Mouse (Mus musculus): ENCODE measurements around the gene Rfc1. TPM values are rescaled to one million over a fixed set of nuclear protein-coding genes. Genes with fewer than 3 reads are reported as not detected.
"Not testable (repeated sequence)": the region's sequence is repeated elsewhere in the genome, so short reads cannot be mapped to it uniquely, and the experiment has no call there.

Rfc1 gene
- polyA plus RNA-seq, 1 experiment = 160 TPM

DNA sequence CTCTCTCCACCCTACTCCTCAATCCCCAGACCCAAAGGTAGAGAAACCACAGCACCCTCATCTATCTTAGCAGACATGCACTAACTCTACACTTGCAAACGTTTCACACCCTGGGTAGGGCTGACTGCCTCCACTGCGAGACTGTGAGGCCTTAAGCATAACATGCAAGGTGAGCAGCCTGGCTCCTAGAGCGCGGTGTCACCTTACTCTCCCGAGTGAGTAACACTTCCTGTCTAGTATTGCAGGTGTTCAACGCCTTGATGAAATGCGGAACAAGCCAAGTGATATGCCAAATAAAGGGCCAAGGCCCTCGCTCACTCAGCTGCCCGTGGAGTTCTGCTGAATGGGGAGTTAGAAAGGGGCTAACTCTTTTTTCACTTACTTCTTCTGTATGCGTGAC is 13.3 kb downstream of the Rfc1 start:
- no peak for TF ChIP-seq POLR2A (IDR thresholded peaks at IDR 0.05; ENCODE audit: insufficient read depth, low read length)
- Histone ChIP-seq H3K4me3 (ENCODE audit: low read depth, low read length) (no peak overlapping the region), H3K36me3 (ENCODE audit: control insufficient read depth, insufficient read depth, low read length, poor library complexity, severe bottlenecking) (peaks cover 12% of the 10 kb centered on the region), H3K9me3 (replicated peaks; ENCODE audit: control insufficient read depth, insufficient read depth, low read length, poor library complexity, severe bottlenecking) (no peaks in the 10 kb centered on the region), H3K4me1 (ENCODE audit: control insufficient read depth, insufficient read depth, low read length) (peaks cover under 1% of the 10 kb centered on the region), H3K27ac (ENCODE audit: insufficient read depth, low read length) (0 out of 2 replicates have a peak overlapping the region, but pooled peaks have one; percentile 29), H3K27me3 (ENCODE audit: control insufficient read depth, insufficient read depth, low read length, poor library complexity, severe bottlenecking) (no peaks in the 10 kb centered on the region), H3K9ac (ENCODE audit: low read depth, poor library complexity, severe bottlenecking) (no peak overlapping the region)

DNA sequence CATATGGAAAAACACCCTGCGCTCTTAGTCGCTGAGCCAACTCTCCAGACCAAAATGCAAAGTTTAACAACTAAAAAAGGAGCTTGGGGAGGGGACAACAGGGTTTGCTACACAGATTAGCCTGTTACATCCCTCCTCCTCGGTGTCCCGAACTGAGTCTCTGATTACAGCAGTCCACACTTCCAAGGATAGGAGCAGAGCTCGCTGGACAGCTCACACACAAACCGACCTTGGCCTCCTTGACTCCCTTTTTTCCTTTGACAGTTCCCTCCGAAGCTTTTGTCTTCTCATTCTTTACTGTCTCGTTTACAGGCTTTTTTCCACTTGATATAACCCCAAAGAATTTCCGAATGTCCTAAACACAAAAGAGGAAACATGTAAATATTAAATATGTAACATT is 16.3 kb downstream of the Rfc1 start:
- Histone ChIP-seq H3K36me3 (ENCODE audit: control insufficient read depth, insufficient read depth, low read length, poor library complexity, severe bottlenecking) (peaks cover 31% of the 10 kb centered on the region), H3K27ac (ENCODE audit: insufficient read depth, low read length) (no peak overlapping the region), H3K9ac (ENCODE audit: low read depth, poor library complexity, severe bottlenecking) (no peak overlapping the region), H3K4me3 (ENCODE audit: low read depth, low read length) (no peak overlapping the region), H3K9me3 (replicated peaks; ENCODE audit: control insufficient read depth, insufficient read depth, low read length, poor library complexity, severe bottlenecking) (no peaks in the 10 kb centered on the region), H3K4me1 (ENCODE audit: control insufficient read depth, insufficient read depth, low read length) (no peaks in the 10 kb centered on the region), H3K27me3 (ENCODE audit: control insufficient read depth, insufficient read depth, low read length, poor library complexity, severe bottlenecking) (no peaks in the 10 kb centered on the region)
- TF ChIP-seq POLR2A (IDR thresholded peaks at IDR 0.05; ENCODE audit: insufficient read depth, low read length) = no peak
- no peak for TF ChIP-seq EP300 (IDR thresholded peaks at IDR 0.05; ENCODE audit: insufficient read depth, low read depth, low read length)
- no peak for TF ChIP-seq CTCF (IDR thresholded peaks at IDR 0.05; ENCODE audit: low read depth, low read length)

DNA sequence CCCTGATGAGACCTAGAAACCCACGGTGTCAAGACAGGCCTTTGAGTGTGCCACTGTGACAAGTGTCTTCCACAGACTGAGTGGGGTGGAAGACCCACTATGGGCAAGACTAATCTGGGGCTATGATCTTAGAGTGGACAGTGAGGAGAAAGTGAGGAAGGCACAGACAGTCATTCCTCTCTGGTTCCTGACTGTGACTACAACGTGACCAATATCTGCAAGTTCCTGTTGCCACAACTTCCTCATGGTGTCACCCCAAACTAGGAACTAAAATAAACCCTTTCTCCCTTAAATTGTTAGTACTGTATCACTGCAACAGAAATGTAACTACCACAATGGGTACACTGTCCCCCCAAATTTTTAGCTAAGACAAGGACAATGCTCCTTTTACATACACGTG is 26.6 kb downstream of the Rfc1 start:
- Histone ChIP-seq H3K36me3 (ENCODE audit: control insufficient read depth, insufficient read depth, low read length, poor library complexity, severe bottlenecking) (peaks cover 34% of the 10 kb centered on the region), H3K9ac (ENCODE audit: low read depth, poor library complexity, severe bottlenecking) (no peak overlapping the region), H3K9me3 (replicated peaks; ENCODE audit: control insufficient read depth, insufficient read depth, low read length, poor library complexity, severe bottlenecking) (no peaks in the 10 kb centered on the region), H3K27ac (ENCODE audit: insufficient read depth, low read length) (no peak overlapping the region), H3K27me3 (ENCODE audit: control insufficient read depth, insufficient read depth, low read length, poor library complexity, severe bottlenecking) (no peaks in the 10 kb centered on the region), H3K4me3 (ENCODE audit: low read depth, low read length) (no peak overlapping the region), H3K4me1 (ENCODE audit: control insufficient read depth, insufficient read depth, low read length) (no peaks in the 10 kb centered on the region)
- TF ChIP-seq POLR2A (IDR thresholded peaks at IDR 0.05; ENCODE audit: insufficient read depth, low read length) (no peak), EP300 (IDR thresholded peaks at IDR 0.05; ENCODE audit: insufficient read depth, low read depth, low read length) (no peak), CTCF (IDR thresholded peaks at IDR 0.05; ENCODE audit: low read depth, low read length) (no peak)

- TF ChIP-seq EP300 (IDR thresholded peaks at IDR 0.05; ENCODE audit: insufficient read depth, low read depth, low read length) (no peak), CTCF (IDR thresholded peaks at IDR 0.05; ENCODE audit: low read depth, low read length) (no peak), POLR2A (IDR thresholded peaks at IDR 0.05; ENCODE audit: insufficient read depth, low read length) (no peak)
- Histone ChIP-seq H3K9ac (ENCODE audit: low read depth, poor library complexity, severe bottlenecking) (no peak overlapping the region), H3K27me3 (ENCODE audit: control insufficient read depth, insufficient read depth, low read length, poor library complexity, severe bottlenecking) (no peaks in the 10 kb centered on the region), H3K36me3 (ENCODE audit: control insufficient read depth, insufficient read depth, low read length, poor library complexity, severe bottlenecking) (peaks cover 34% of the 10 kb centered on the region), H3K9me3 (replicated peaks; ENCODE audit: control insufficient read depth, insufficient read depth, low read length, poor library complexity, severe bottlenecking) (no peaks in the 10 kb centered on the region), H3K4me1 (ENCODE audit: control insufficient read depth, insufficient read depth, low read length) (no peaks in the 10 kb centered on the region), H3K27ac (ENCODE audit: insufficient read depth, low read length) (no peak overlapping the region), H3K4me3 (ENCODE audit: low read depth, low read length) (no peak overlapping the region)
Observed at GRCm38 (mm10) chr5:65308208-65308607, 27.3 kb downstream of the Rfc1 start.

DNA sequence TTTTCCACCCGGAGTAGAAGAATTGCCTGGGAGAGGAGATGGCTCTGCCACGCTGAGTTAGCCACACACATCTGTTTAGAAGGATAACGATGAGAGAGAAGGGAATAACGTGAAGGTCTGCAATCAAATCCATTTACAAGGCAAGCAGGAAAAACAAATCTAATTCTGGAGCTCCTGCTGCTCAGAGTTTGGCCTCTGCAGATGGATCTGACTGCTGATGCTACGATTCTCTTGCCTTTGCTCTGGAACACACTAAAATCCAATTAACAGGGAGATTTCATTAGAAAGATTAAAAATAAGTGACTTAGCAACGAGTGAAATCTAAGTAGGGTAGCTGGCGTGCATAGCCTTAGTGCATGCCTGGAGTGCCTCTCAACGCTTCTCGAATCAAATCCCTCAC is 30.0 kb downstream of the Rfc1 start:
- Histone ChIP-seq H3K9ac (ENCODE audit: low read depth, poor library complexity, severe bottlenecking) (no peak overlapping the region), H3K4me1 (ENCODE audit: control insufficient read depth, insufficient read depth, low read length) (no peaks in the 10 kb centered on the region), H3K27ac (ENCODE audit: insufficient read depth, low read length) (no peak overlapping the region), H3K4me3 (ENCODE audit: low read depth, low read length) (no peak overlapping the region), H3K36me3 (ENCODE audit: control insufficient read depth, insufficient read depth, low read length, poor library complexity, severe bottlenecking) (peaks cover 17% of the 10 kb centered on the region), H3K27me3 (ENCODE audit: control insufficient read depth, insufficient read depth, low read length, poor library complexity, severe bottlenecking) (no peaks in the 10 kb centered on the region), H3K9me3 (replicated peaks; ENCODE audit: control insufficient read depth, insufficient read depth, low read length, poor library complexity, severe bottlenecking) (no peaks in the 10 kb centered on the region)
- TF ChIP-seq CTCF (IDR thresholded peaks at IDR 0.05; ENCODE audit: low read depth, low read length) (no peak), POLR2A (IDR thresholded peaks at IDR 0.05; ENCODE audit: insufficient read depth, low read length) (no peak), EP300 (IDR thresholded peaks at IDR 0.05; ENCODE audit: insufficient read depth, low read depth, low read length) (no peak)

GRCm38 (mm10) chr5:65300121-65300520 is 35.3 kb downstream of the Rfc1 start:
- Histone ChIP-seq H3K36me3 (ENCODE audit: control insufficient read depth, insufficient read depth, low read length, poor library complexity, severe bottlenecking) (peaks cover 17% of the 10 kb centered on the region), H3K27ac (ENCODE audit: insufficient read depth, low read length) (peak overlapping the region; percentile 90), H3K4me1 (ENCODE audit: control insufficient read depth, insufficient read depth, low read length) (no peaks in the 10 kb centered on the region), H3K4me3 (ENCODE audit: low read depth, low read length) (no peak overlapping the region), H3K9me3 (replicated peaks; ENCODE audit: control insufficient read depth, insufficient read depth, low read length, poor library complexity, severe bottlenecking) (no peaks in the 10 kb centered on the region), H3K9ac (ENCODE audit: low read depth, poor library complexity, severe bottlenecking) (peak overlapping the region; percentile 42; the same call in 1 of the 2 replicates), H3K27me3 (ENCODE audit: control insufficient read depth, insufficient read depth, low read length, poor library complexity, severe bottlenecking) (no peaks in the 10 kb centered on the region)
- TF ChIP-seq POLR2A (IDR thresholded peaks at IDR 0.05; ENCODE audit: insufficient read depth, low read length) = no peak
- TF ChIP-seq EP300 (IDR thresholded peaks at IDR 0.05; ENCODE audit: insufficient read depth, low read depth, low read length) = peak; percentile 80

- Histone ChIP-seq H3K36me3 (ENCODE audit: control insufficient read depth, insufficient read depth, low read length, poor library complexity, severe bottlenecking) (peaks cover 17% of the 10 kb centered on the region), H3K9ac (ENCODE audit: low read depth, poor library complexity, severe bottlenecking) (peak overlapping the region; percentile 42; the same call in 1 of the 2 replicates), H3K27ac (ENCODE audit: insufficient read depth, low read length) (peak overlapping the region; percentile 90)
- H3K4me1 ChIP-seq (ENCODE audit: control insufficient read depth, insufficient read depth, low read length); H3K9me3 ChIP-seq (replicated peaks; ENCODE audit: control insufficient read depth, insufficient read depth, low read length, poor library complexity, severe bottlenecking); H3K27me3 ChIP-seq (ENCODE audit: control insufficient read depth, insufficient read depth, low read length, poor library complexity, severe bottlenecking); H3K4me3 ChIP-seq (ENCODE audit: low read depth, low read length): not testable (repeated sequence)
Observed at GRCm38 (mm10) chr5:65299623-65300022, 35.8 kb downstream of the Rfc1 start.

Data from ES-Bruce4 (cell line).